Mouse (Mus musculus) G1E (cell line): Measurements from ENCODE around the gene Trappc6a.

Source experiments
- CTCF ChIP-seq: IDR thresholded peaks from 2 replicates; pipeline ENCODE4 v1.5.1; 2012; ENCODE audit warnings: low read depth, low read length, inconsistent platforms, mixed read lengths
- GATA1 ChIP-seq: IDR thresholded peaks from 2 replicates; pipeline ENCODE4 v1.6.1; 2012; ENCODE audit warnings: borderline replicate concordance, low read length, inconsistent platforms, mixed read lengths
- POLR2AphosphoS5 ChIP-seq: IDR thresholded peaks from 2 replicates; pipeline ENCODE4 v1.6.1; 2012; ENCODE audit warnings: low read depth, low read length, inconsistent platforms; ENCODE audit not compliant: insufficient replicate concordance
- TAL1 ChIP-seq: conservative IDR thresholded peaks from 2 replicates; pipeline ENCODE4 v1.6.1; 2012; ENCODE audit warnings: low read depth, low read length, inconsistent platforms, mixed read lengths

DNA sequence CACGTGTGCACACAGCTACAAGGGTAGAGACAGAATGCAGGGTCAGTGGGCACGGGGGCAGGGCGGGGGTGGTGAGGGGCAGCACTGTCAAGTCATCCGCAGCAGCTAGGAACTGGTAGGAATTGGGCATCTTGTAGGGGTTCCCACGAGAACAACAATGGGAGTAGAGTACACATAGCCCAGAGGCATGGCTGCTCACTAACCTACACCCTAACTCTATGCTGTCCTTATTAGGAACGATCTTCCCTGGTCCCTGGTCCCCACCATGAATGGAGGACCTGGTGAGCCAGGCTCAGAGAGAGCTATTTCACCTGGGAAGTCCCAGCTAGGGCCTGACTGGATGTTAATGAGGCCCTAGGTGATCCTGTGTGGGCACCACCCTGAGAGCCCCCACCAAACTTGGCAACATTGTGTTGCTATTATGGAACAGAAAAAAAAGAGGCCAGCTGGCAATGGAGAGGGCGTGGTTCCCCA is 33.5 kb downstream of the Trappc6a start:
- TF ChIP-seq CTCF (no peak), POLR2AphosphoS5 (no peak), TAL1 (no peak), GATA1 (no peak)
